Mouse (Mus musculus): ENCODE results near the gene Eif4a3. TPM values are rescaled to one million over a fixed set of nuclear protein-coding genes. Genes with fewer than 3 reads are reported as not detected.
"Not testable (repeated sequence)": the region's sequence is repeated elsewhere in the genome, so short reads cannot be mapped to it uniquely, and the experiment has no call there.

The Eif4a3 gene
- polyA plus RNA-seq, 1 experiment from 2014 or later = 428 TPM

DNA sequence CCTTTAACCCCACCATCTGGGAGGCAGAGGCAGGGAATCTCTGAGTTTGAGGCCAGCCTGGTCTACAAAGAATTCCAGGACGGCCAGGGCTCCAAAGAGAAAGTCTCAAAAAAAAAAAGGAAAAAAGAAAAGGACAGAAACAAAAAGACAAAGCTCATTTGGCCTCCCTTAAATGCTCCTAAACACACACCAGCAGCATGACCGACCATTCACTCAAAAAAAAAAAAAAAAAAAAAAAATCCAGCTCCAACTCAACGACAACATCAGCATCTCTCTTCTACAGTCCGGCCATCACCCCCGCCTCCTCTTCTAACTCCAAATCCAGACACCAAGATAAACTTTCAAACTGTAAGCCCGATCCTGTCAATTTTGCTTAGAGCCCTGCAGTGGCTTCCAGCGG is 972 bp downstream of the Eif4a3 start:
- Histone ChIP-seq H3K36me3 (ENCODE audit: insufficient read depth) (peaks cover 47% of the 10 kb centered on the region), H3K9ac (peak overlapping the region; percentile 98), H3K9me3 (ENCODE audit: low read depth, low read length) (no peaks in the 10 kb centered on the region), H3K4me3 (ENCODE audit: low read depth, low read length) (peak overlapping the region; percentile 96), H3K4me2 (peak overlapping the region; percentile 82), H3K4me1 (ENCODE audit: insufficient read depth) (peaks cover 4% of the 10 kb centered on the region; the same call in 1 of the 2 replicates), H3K27ac (ENCODE audit: low read depth) (peak overlapping the region; percentile 90; the same call in 1 of the 2 replicates), H3K27me3 (ENCODE audit: insufficient read depth, low read length) (no peaks in the 10 kb centered on the region)
- 6% methylated on average over 7 of the region's 7 CpGs for WGBS
- DNase-seq (no peak), ATAC-seq (ENCODE audit: insufficient read depth) (no peak)
- no peak for TF ChIP-seq CTCF (IDR thresholded peaks at IDR 0.05; ENCODE audit: low read depth)

DNA sequence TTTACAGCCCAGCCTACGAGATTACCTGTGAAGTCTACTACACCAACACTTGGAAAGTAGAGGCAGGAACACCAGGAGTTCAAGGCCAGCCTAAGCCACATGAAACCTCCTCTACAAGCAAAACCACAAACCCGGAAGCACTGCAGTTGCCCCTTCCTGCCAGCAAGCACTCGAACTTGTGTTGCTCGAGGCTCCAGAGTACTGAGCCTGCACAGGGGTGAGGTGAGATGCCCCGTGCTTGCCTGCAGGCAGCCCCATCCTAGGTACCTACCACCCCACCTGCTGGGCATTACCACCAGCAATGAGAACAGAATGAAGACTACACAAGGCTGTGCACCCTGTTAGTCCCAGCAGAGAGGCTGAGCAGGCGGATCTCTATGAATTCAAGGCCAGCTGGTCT is 1.9 kb downstream of the Eif4a3 start:
- Histone ChIP-seq H3K4me1 (ENCODE audit: insufficient read depth) (peaks cover 4% of the 10 kb centered on the region; the same call in 1 of the 2 replicates), H3K27ac (ENCODE audit: low read depth) (no peak overlapping the region), H3K36me3 (ENCODE audit: insufficient read depth) (peaks cover 56% of the 10 kb centered on the region), H3K9me3 (ENCODE audit: low read depth, low read length) (no peaks in the 10 kb centered on the region), H3K4me3 (ENCODE audit: low read depth, low read length) (peak overlapping the region; percentile 96; the same call in 1 of the 2 replicates), H3K4me2 (peak overlapping the region; percentile 82), H3K27me3 (ENCODE audit: insufficient read depth, low read length) (no peaks in the 10 kb centered on the region), H3K9ac (no peak overlapping the region)
- no peak for ATAC-seq (ENCODE audit: insufficient read depth)
- no peak for TF ChIP-seq CTCF (IDR thresholded peaks at IDR 0.05; ENCODE audit: low read depth)
- DNase-seq = no peak
- WGBS = 81% methylated on average over 6 of the region's 6 CpGs

DNA sequence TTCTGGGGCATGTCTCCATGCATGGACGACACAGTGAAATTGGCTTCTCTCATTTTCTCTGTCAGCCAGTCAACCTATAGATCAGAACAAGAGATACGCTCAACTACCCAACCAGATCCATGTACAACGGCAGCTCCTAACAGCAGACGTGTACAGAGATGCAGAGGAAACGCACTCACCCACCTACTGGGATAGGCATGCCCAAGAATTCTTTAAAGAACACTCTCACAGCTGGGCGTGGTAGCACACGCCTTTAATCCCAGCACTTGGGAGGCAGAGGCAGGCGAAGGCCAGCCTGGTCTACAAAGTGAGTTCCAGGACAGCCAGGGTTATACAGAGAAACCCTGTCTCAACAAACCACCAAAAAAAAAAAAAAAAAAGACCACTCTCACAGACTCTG is 7.0 kb downstream of the Eif4a3 start:
- DNase-seq; H3K27me3 ChIP-seq (ENCODE audit: insufficient read depth, low read length); H3K4me3 ChIP-seq (ENCODE audit: low read depth, low read length); H3K4me2 ChIP-seq; H3K9ac ChIP-seq; ATAC-seq (ENCODE audit: insufficient read depth); H3K27ac ChIP-seq (ENCODE audit: low read depth); H3K9me3 ChIP-seq (ENCODE audit: low read depth, low read length); H3K4me1 ChIP-seq (ENCODE audit: insufficient read depth): not testable (repeated sequence)
- 96% methylated on average over 8 of the region's 8 CpGs for WGBS
- peaks cover 99% of the 10 kb centered on the region for H3K36me3 ChIP-seq (ENCODE audit: insufficient read depth)

- Histone ChIP-seq H3K4me2 (no peak overlapping the region), H3K27me3 (ENCODE audit: insufficient read depth, low read length) (no peaks in the 10 kb centered on the region), H3K36me3 (ENCODE audit: insufficient read depth) (peaks cover 88% of the 10 kb centered on the region), H3K9me3 (ENCODE audit: low read depth, low read length) (no peaks in the 10 kb centered on the region), H3K4me3 (ENCODE audit: low read depth, low read length) (no peak overlapping the region), H3K9ac (no peak overlapping the region), H3K27ac (ENCODE audit: low read depth) (no peak overlapping the region), H3K4me1 (ENCODE audit: insufficient read depth) (no peaks in the 10 kb centered on the region)
- WGBS = 88% methylated on average over 20 of the region's 20 CpGs
- DNase-seq (no peak), ATAC-seq (ENCODE audit: insufficient read depth) (no peak)
- TF ChIP-seq CTCF (IDR thresholded peaks at IDR 0.05; ENCODE audit: low read depth) = no peak
Observed at GRCm38 (mm10) chr11:119287207-119287992, 12.5 kb downstream of the Eif4a3 start.

DNA sequence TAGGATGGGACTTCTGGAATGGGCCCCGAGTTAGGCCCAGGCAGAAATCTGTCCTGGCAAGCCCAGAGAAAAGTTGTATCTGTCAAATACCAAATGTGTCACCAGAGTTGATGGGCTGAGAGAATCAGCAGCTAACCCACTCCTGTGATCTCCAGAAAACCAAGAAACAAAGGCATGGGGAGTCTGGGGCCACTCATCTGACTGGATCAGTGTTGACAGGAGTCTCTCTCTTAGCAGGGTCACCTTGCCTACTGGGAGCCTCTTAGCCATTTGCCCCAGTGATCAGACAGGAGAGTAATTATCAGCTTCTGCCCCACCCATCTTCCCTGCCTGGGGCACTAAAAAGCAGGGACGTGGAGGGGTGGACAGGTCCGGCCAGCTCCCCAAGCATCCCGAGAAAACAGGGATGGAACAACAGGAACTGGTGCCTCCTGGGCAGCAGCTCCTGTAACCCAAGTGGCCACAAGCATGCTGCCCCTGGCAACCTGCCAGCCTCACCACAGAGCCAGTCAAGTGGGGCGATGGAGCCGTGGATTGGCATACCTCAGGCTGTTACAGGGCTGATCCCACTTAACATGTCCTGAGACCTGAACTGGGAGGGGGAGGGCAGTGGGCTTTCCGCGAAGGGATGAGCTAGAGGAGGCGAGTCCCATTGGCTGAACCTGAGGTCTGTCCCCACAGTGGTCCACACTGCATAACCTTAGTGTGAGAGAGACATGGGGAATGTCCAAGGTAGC is 13.9 kb downstream of the Eif4a3 start:
- Histone ChIP-seq H3K36me3 (ENCODE audit: insufficient read depth) (peaks cover 74% of the 10 kb centered on the region), H3K4me2 (no peak overlapping the region)
- 55% methylated on average over 9 of the region's 9 CpGs for WGBS

DNA sequence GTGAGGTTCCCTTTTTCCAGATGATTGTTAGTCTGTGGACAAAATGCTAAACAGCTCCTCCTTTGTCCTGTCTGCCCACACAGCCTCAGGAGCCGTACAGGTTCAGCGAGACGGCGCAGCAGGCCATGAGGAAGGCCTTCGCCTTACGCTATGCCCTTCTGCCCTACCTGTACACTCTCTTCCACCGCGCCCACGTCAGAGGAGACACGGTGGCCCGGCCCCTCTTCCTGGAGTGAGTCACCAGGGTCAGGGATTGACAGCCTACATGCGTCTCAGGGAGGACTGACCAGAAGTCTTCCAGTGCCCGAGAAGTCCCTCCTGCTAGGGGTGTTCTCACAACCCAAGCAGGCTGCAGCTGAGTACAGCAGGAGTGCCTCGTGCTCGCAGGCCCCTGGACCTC is 18.9 kb downstream of the Eif4a3 start:
- TF ChIP-seq CTCF (IDR thresholded peaks at IDR 0.05; ENCODE audit: low read depth) = no peak
- ATAC-seq (ENCODE audit: insufficient read depth) (no peak), DNase-seq (no peak)
- Histone ChIP-seq H3K4me3 (ENCODE audit: low read depth, low read length) (no peak overlapping the region), H3K4me1 (ENCODE audit: insufficient read depth) (no peaks in the 10 kb centered on the region), H3K27me3 (ENCODE audit: insufficient read depth, low read length) (no peaks in the 10 kb centered on the region), H3K27ac (ENCODE audit: low read depth) (no peak overlapping the region), H3K4me2 (no peak overlapping the region), H3K9ac (no peak overlapping the region), H3K9me3 (ENCODE audit: low read depth, low read length) (no peaks in the 10 kb centered on the region), H3K36me3 (ENCODE audit: insufficient read depth) (peaks cover 31% of the 10 kb centered on the region)
- 82% methylated on average over 15 of the region's 15 CpGs for WGBS

More for the DNA sequence above, 13.9 kb downstream of the Eif4a3 start:
- no peaks in the 10 kb centered on the region for H3K9me3 ChIP-seq (ENCODE audit: low read depth, low read length)
- DNase-seq (peak; percentile 54), ATAC-seq (ENCODE audit: insufficient read depth) (peak; percentile 35; the same call in 1 of the 2 replicates)
- H3K4me1 ChIP-seq (ENCODE audit: insufficient read depth) = no peaks in the 10 kb centered on the region
- TF ChIP-seq CTCF (IDR thresholded peaks at IDR 0.05; ENCODE audit: low read depth) = no peak
- H3K27ac ChIP-seq (ENCODE audit: low read depth) = no peak overlapping the region
- no peaks in the 10 kb centered on the region for H3K27me3 ChIP-seq (ENCODE audit: insufficient read depth, low read length)
- H3K4me3 ChIP-seq (ENCODE audit: low read depth, low read length) = no peak overlapping the region
- no peak overlapping the region for H3K9ac ChIP-seq

All from lung, embryonic 14.5 days (tissue).